ENCODE assay signal across 1 mouse cellular context in genomic region chr1:155096620-155097261, GRCm38 (mm10).
A peak's percentile ranks its signal among the peaks of the same experiment; 100 is the strongest.
TF ChIP-seq lines count a peak whose summit lies in the region.

No protein-coding gene starts in this region.

TF ChIP-seq in MEL, 35 proteins besides CTCF, POLR2A, EP300 and RAD21 (continued from another document):
- TF ChIP-seq USF1 (IDR thresholded peaks at IDR 0.05; ENCODE audit: low read depth, low read length) = no peak
- 0 out of 2 replicates have a peak, but pooled peaks have one; percentile 5 for TF ChIP-seq MAX (IDR thresholded peaks at IDR 0.05; ENCODE audit: low read length)
- no peak for TF ChIP-seq TCF12 (IDR thresholded peaks at IDR 0.05; ENCODE audit: low read depth, low read length)
- TF ChIP-seq SIN3A (IDR thresholded peaks at IDR 0.05; ENCODE audit: low read length) = peak; percentile 90
- no peak for TF ChIP-seq POLR2AphosphoS5 (IDR thresholded peaks at IDR 0.05; ENCODE audit: borderline replicate concordance, low read depth, low read length)
- TF ChIP-seq ETS1 (IDR thresholded peaks at IDR 0.05; ENCODE audit: low read depth, low read length) = peak; percentile 97
